Mouse (Mus musculus): ENCODE measurements around the gene Ggnbp2.

DNA sequence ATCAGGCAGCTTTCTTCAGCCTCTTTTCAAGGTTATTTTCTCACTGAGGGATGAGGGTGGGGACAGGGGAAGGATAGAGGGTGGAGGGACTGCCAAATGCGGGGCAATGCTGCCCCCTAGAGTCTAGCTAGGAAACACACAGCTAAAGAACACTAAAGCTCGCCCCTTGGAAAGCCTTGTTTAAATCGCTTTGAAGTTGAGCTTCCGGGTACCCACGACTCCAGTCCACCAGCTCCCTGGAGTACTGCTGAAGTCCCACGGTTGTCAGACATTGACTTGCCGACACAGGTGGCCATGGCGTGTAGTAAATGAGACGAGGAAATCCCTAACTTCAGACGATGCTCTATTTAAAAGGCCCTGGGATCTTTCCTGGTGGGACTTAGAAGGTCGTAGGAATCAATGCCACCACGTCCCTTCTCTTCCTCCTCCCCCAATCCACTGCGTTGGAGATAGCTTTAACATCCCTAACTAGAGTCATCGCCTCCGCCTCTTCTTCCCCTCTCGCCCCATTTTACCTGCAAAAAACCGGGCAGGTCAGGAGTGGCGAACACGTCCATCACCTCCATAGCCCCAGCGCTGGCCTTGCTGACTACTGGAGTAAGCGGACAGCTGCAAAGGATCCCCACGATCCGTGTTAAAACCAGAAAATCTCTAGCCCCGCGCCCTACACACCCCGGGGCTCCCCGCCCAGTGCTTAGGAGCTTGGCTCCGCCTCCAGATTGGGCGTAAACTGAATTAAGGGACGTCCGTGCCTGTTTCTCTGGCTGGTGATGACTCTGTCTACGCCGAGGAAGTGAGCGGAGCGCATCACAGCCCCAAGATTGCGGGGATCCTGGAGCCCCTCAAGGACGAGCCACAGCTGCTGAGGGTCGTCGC, 52.3 kb downstream of the Ggnbp2 start:
- peak; percentile 90 for TF ChIP-seq CTCF (IDR thresholded peaks at IDR 0.05; ENCODE audit: insufficient read depth, low read length)
- 0 out of 2 replicates have a peak, but pooled peaks have one; percentile 47 for TF ChIP-seq POLR2A (IDR thresholded peaks at IDR 0.05; ENCODE audit: borderline replicate concordance, extremely low read depth, low read depth, low read length)
